Mouse (Mus musculus) neutrophil, adult 65 days (primary cell): ENCODE results near the gene Fxyd4. TPM values are rescaled to one million over a fixed set of nuclear protein-coding genes. Genes with fewer than 3 reads are reported as not detected.

Experiments used
- total RNA-seq: library from RNA; stranded (reverse); gene quantifications from 2 replicates; pipeline ENCODE4 v1.2.4, GENCODE M21; 2023

Gene Fxyd4
- total RNA-seq: 0.86 TPM in 1 of 2 replicates, not detected in the other

GRCm38 (mm10) chr6:117937222-117937932, at the start of gene Fxyd4:
Gene Fxyd4 (minus strand): TSS chr6:117937692.

GRCm38 (mm10) chr6:117900126-117901080, 37.1 kb downstream of the Fxyd4 start, which contains the start of gene Hnrnpf:
Gene Hnrnpf (plus strand): TSS chr6:117900324.

Other genes with a start within 250 kb of the Fxyd4 start
- 3.2 and 5.1 TPM in 2 replicates for gene Zfp637, start 96.5 kb downstream of the Fxyd4 start, total RNA-seq
- gene Zfp239, start 75.6 kb downstream of the Fxyd4 start, total RNA-seq: not detected in 2 replicates
- 460 and 526 TPM in 2 replicates for gene Hnrnpf, start 37.4 kb downstream of the Fxyd4 start, total RNA-seq
- gene Rasgef1a, start 73.7 kb upstream of the Fxyd4 start, total RNA-seq: 0.95 TPM in 2 replicates
- gene Csgalnact2, start 201.4 kb upstream of the Fxyd4 start, total RNA-seq: 80.5 and 101 TPM in 2 replicates